Mouse (Mus musculus) testis, postnatal 14 days (tissue): ENCODE results near the gene Foxn3.

Experiments
- DNase-seq: peaks from one replicate; pipeline ENCODE4 v3.0.0; 2021; ENCODE audit warnings: low spot score

Foxn3 gene

GRCm38 (mm10) chr12:99418476-99419395 lies 144.6 kb downstream of the Foxn3 start:
- DNase-seq, result peak; percentile 73

DNA sequence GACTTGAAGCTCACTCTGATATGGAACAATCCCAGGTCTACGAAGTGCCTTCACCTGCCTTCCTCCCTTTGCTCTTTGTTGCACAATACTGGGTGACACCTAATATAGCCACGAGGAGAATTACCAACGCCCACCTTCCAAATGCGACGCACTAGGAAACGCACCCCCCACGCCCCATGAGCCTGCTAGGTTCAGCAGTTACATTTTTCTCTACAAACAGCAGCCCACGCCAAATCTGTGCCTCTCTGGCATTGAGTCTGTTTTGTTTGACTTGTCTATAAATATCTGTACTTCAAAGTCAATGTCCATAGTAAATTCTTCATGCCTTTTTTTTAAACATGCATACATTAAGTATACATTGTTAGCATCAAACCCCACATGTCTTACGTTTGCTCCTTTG lies 145.5 kb downstream of the Foxn3 start:
- DNase-seq, result peak; percentile 39

DNA sequence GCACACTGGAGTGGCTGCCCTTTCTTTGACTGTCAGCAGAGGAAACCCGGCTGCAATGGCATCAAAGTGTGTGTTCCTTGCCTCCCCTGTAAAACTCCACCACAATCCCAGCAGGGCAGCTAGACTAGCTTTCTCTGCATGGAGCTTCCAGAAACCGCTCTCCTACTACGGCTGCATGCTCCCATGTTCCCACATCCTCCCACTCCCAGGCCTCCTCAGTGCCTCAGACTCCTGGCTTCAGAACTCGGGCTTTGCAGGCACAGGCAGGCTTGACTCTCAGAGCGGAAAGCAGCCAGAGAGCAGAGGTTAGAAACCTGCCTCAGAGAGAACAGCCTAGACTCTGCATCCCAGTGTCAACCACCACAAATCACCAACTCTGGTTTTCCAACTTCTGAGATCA lies 147.8 kb downstream of the Foxn3 start:
- no peak for DNase-seq

- DNase-seq, result no peak
These were observed 150.9 kb downstream of the Foxn3 start for GRCm38 (mm10) chr12:99412496-99412895.

GRCm38 (mm10) chr12:99412034-99412433 lies 151.3 kb downstream of the Foxn3 start:
- no peak for DNase-seq

DNA sequence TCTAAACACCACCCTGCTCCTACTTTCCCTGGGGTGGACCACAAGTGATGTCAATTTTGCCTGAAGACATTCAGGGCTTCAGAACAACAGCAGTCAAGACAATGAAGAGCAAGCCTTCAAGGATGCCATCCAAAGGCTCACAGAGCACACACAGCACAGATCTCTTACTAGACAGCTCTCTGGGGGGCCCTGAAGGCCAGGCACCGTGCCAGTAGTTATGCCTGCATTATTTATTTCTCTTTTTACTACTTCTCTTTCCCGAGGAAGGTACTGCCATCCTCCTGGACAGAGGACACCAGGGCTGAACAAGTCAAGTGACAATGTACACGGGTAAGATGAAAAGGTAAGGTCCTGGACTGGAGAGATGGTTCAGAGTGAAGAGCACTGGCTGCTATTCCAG lies 154.7 kb downstream of the Foxn3 start:
- no peak for DNase-seq

DNA sequence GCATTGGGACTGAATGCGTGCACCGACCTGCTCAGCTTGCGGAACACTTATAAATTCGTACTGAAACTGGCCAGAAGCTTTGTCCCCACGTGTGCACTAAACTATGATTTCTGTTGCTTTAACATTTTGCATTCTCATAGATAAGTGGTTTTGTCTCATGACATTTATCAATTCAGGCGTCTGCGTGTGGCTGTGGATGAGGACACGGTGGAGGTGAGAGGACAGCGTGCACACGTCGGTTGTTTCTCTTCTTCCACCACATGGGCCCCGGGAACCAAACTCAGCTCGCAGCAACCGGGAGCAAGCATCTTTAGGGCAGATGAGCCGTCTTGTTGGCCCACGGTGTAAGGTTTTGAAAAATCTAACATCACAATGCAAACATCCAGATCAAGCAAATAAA lies 155.3 kb downstream of the Foxn3 start:
- DNase-seq, result no peak

DNA sequence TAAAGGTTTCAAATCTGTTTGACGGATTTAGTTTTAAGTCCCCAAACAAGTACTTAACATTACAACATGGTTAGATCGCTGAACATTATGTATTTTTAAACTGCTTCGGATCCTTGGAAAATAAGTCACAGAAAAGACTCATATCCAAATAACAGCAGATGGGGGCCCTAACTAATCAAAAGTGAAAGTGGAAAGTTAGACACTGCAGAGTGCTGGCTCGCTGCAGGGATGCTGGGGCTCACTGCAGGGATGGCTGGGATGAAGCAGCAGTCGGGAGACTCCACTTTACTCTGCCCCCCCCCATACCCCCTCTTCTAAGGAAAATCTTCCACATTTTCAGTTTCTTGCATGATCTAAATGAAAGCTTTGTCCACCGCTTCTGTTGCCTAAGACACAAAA lies 156.1 kb downstream of the Foxn3 start:
- no peak for DNase-seq

DNA sequence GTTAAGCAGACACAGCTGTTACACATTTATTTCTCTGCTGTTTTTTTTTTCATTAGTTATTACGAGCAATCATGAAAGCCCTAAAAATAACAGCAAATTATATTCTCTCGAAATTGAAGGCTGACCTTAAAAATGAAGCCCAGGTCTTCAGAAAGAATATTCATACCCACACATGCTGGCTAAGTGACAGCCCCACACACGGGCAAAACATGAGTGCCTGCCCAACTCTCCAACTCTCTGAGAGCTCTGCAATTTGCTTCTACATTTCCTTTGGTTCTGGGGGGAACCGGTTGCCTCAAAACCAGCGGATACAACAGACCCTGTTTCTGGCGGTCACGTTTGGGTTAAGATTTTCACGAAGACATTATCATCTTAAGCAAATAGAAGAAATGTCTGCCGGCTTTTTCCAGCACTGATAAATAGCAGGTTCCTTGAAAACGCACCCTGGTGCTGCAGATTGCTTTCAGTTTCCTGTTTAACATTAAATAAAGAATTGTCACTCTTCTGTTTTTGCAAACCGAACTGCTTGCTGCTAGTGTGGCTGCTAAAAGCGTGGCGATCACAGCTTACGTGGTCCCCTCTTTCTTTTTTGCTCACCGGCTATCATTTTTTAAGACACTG lies 156.6 kb downstream of the Foxn3 start:
- no peak for DNase-seq

GRCm38 (mm10) chr12:99406254-99406653 lies 157.1 kb downstream of the Foxn3 start:
- no peak for DNase-seq

- DNase-seq, result no peak
These were observed 158.0 kb downstream of the Foxn3 start for GRCm38 (mm10) chr12:99405401-99405800.

DNA sequence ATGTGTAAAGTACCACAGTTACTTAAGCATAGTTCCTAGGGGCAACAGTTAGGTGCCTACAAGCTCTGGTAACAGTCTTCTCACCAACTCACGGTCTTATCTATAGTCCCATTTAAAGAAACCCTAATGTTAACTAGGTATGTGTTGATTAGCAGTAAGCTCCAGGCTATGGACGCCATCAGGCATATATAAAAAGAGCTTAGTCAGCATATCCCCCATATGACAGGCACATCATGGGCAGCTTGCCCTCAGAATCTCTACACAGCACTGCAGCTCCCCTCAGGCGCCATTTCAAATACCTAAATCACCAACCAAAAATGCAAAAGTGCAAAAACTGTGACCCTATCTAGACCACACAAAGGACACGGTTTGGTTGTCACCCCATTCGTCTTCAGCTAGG lies 160.4 kb downstream of the Foxn3 start:
- no peak for DNase-seq

GRCm38 (mm10) chr12:99400907-99401306 lies 162.5 kb downstream of the Foxn3 start:
- DNase-seq, result no peak

DNA sequence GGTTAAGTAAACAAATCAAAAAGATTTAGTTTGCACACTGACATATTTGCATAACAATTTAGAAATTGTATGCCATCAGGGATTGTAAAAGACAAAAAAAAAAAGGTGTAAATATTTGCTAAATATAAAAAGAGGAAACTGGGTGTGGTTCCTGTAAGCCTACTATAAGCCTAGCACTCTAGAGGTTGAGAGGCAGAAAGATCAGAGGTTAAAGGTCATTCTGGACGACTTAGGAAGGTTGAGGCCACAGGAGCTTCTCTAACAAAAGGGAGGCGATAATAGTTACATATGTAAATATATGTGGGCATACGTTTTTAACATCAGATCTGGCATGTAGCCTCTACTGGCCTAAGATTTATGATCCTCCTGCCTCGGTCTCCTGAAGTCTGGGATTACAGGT lies 163.8 kb downstream of the Foxn3 start:
- DNase-seq, result no peak

DNA sequence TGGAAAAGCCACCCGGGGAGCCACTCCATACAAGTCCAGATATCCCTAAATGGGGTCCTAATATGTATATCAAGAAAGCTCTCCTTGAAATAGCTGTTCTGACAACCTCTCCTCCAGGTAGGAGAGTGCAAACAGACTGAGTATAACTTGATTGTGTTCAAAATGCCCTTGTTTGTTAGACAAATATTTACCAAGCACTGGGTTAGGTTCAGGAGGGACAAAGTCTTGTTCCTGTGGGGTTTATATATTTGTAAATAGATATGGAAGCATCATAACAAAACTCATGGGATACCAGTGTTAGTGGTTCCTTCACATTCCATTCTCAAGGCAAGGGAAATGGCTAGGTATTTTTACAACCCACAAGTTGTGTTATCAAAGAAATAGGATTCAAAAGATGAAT lies 166.9 kb downstream of the Foxn3 start:
- DNase-seq, result no peak

- no peak for DNase-seq
These were observed 168.3 kb downstream of the Foxn3 start for GRCm38 (mm10) chr12:99395082-99395481.

GRCm38 (mm10) chr12:99394676-99395075 lies 168.7 kb downstream of the Foxn3 start:
- DNase-seq, result no peak

DNA sequence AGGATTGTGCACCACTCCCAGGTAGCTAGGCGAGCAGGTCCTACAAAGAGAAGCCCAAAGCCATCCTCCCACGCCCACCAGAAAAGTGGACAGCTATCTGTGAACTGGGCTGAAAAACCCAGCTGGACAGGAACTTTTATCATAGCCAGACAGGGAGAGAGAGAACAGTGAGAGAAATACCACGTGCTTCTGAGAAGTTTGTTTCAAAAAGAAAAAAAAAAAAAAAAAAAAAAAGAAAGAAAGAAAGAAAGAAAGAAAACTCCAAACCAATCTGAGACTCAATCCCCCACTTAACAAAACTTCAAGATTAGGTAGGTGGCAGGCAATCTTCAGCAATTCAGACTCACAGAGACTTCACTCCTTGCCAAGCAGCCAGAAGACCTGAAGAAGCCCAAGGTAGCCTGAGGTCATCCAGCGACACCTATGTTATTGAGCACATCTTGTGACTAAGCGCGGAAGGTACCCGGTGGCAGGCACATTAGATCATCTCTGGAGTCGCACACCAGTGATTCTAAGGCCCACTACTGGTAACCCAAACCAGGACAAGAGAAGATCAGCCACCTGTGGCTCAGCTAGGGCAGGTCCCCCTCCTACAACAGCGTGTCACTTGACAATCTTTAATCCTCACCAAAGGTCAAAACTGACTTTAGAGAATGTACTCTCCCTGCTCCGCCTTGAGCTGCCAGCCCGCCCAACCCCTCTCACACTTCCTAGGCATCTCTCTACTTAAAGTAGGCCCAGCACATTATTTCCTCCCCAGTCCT lies 169.3 kb downstream of the Foxn3 start:
- DNase-seq, result peak; percentile 15

- DNase-seq, result peak; percentile 88
These were observed 170.2 kb downstream of the Foxn3 start for GRCm38 (mm10) chr12:99392944-99393866.

DNA sequence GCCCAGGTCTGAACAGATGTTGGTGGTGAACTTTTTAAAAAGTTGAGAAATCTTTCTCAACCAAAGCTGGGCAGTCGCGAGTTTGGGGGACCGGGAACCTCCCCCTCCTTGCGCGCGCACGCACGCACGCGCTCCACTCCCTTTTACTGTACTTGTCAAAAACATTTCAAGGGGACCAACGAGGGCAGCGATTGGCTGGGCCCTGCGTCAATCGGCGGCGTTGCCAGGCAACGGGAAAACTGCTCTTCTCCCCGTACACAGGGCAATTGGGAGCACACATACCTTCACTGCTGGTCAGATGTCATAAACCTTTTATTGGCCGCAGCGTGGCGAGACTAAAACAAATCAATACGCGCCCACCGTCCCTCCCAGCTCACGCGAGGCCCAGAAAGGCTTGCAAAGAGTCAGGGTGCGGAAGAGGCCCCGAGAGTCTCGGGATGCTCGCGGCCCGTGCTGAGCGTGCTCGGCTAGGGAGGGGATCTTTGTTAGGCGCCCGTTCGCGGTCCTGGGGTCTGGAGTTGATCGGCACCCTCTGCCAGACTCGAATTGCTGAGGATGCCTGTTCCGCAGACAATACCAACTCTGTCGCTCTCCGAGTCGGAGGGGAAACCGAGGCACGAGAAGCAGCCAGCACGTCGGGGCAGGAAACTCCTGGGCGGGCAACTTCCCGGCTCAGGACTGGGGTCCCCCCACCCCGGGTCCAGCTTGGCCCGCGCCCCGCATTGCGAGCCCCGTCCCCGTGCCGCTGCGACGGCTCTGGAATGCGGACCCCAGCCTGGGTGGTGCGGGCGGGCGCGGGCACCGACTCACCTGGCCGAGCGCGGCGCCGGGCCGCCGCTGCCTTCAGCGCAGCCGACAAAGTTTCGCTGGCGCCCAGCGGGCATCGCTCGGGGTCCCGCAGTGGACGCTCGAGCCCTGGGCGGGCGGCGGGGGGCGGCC lies 171.2 kb downstream of the Foxn3 start:
- peak; percentile 99 for DNase-seq

DNA sequence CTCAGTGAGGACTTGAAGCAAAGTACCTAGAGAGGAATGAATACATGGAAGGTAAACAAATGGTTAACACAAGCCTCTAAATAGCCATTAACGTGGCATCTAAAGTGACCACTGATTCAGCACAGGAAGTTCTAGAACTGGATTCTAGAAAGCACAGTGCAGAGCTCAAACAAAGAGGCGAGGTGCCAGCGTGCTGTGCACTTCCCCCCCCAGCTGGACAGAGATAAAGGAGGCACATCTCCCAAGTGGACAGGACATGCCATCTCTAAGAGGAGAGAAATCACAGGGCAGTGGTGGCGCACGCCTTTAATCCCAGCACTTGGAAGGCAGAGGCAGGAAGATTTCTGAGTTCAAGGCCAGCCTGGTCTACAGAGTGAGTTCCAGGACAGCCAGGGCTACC lies 173.0 kb downstream of the Foxn3 start:
- peak; percentile 61 for DNase-seq
